Mouse (Mus musculus): ENCODE measurements around the gene Zfp595. TPM values are rescaled to one million over a fixed set of nuclear protein-coding genes. Genes with fewer than 3 reads are reported as not detected.
A peak's percentile ranks its signal among the peaks of the same experiment; 100 is the strongest.
"Not testable (repeated sequence)": the region's sequence is repeated elsewhere in the genome, so short reads cannot be mapped to it uniquely, and the experiment has no call there.

Zfp595 gene
- total RNA-seq (2021) (1 to 10 TPM; 3.8 to 5.7 TPM), polyA plus RNA-seq (2012; rRNA removed) (0.10 and 0.12 TPM in 2 replicates)
- long read RNA-seq, partial matches to known transcripts, result 1 of 1 reads
- long read RNA-seq, other reads (novel, unspliced or antisense), result 0 of 1 reads

- peak; percentile 90 for DNase-seq
These were observed at the start of gene Zfp595 for GRCm38 (mm10) chr13:67332019-67332724. Zfp595 (minus strand) TSS chr13:67332570.

- not testable (repeated sequence) for DNase-seq
These were observed 43.9 kb upstream of the Zfp595 start for GRCm38 (mm10) chr13:67376255-67376654.

- peak; percentile 84 for DNase-seq
These were observed 42.9 kb upstream of the Zfp595 start, which contains the start of the genes Gm28041 and Zfp456 for GRCm38 (mm10) chr13:67375050-67375911. Gm28041 (minus strand) TSS chr13:67375733. Zfp456 (minus strand) TSS chr13:67375810.

DNA sequence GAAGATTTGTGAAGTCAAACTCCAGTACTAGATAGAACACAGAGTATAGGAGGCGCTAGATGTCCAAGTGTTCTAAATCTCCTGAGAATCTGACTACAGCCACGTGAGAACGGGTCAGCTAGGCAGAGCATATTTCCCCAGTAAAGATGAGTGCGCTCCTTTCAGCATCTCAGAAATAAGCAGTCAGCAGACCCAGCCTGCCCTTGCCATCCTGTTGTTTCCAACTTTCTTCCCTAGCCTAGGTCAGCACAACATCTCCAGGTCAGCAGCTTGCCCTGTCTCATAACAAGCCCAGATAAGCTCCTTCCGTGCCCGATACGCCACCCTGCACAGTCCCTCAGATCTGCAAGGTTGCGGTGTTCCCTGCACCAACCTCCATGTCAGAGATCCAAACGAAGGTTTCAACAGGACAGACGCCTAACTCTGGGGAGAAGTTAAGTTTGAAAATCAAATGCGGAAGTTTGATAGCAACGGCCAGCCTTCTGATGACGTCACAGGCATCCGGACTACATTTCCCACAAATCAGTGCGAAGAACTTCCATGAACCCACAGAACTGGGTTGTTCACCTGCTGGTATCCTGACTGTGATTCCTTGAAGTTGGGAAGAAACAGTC is 27.9 kb upstream of the Zfp595 start, which contains the start of the genes Gm28044 and Zfp953:
Gene Gm28044 (minus strand): TSS at position 406 of the 614 bp plus-strand sequence.
Gene Zfp953 (minus strand): TSS at position 475 of the 614 bp plus-strand sequence.
- DNase-seq, result peak; percentile 92

GRCm38 (mm10) chr13:67351854-67352253 is 19.5 kb upstream of the Zfp595 start:
- DNase-seq, result no peak

DNA sequence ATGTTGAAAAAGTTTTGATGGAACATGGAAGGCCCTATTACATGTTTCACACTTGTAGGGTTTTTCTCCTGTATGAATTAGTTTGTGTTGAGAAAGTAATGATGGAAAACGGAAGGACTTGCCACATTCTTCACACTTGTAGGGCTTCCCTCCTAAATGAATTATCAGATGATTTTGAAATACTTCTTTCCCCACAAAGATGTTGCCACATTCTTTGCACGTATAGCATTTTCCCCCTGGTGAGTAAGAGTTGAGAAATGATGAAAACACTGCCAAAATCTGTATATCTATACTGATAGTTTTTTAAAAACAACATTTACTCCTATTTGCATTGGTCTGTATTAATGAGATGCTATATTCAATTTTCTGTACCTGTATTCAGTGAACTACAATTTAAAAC is 11.1 kb upstream of the Zfp595 start:
- DNase-seq, result no peak

- DNase-seq, result no peak
These were observed 507 bp upstream of the Zfp595 start for GRCm38 (mm10) chr13:67332877-67333276.

GRCm38 (mm10) chr13:67306718-67307117 is 25.7 kb downstream of the Zfp595 start:
- no peak for DNase-seq

DNA sequence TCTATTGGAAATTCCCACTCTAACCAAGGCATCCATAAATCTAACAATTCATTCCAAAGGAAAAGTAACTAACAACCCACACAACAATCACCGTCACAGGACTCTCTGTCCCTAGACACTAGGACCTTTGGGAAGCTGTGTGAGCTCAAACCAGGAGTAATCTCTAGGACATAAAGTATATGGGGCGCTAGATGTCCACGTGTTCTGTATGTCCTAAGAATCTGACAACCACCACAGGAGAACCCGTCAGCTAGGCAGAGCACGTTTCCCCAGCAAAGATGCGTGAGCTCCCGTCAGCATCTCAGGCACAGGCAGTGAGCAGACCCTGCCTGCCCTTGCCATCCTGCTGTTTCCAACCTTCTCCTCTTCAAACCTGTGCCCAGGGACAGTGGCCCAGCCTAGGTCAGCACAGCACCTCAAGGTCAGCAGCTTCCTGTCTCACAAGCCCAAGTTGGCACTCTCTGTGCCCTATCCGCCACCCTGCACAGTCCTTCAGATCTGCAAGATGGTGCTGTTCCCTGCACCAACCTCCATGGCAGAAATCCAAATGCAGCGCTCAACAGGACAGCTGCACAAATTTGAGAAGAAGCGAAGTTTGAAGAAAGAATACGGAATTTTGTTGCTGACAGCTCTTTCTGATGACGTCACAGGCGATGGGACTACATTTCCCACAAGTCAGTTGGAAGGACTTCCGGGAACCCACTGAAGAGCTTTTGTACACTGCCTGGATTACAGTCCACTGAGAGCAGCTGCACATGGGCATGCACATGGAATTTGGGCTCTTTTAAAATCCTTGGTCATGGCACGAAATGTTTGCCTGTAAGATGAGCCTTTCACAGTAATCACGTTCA is 26.3 kb downstream of the Zfp595 start, which contains the start of gene Zfp457:
Gene Zfp457 (minus strand): TSS at position 664 of the 851 bp plus-strand sequence.
- DNase-seq, result peak; percentile 89

DNA sequence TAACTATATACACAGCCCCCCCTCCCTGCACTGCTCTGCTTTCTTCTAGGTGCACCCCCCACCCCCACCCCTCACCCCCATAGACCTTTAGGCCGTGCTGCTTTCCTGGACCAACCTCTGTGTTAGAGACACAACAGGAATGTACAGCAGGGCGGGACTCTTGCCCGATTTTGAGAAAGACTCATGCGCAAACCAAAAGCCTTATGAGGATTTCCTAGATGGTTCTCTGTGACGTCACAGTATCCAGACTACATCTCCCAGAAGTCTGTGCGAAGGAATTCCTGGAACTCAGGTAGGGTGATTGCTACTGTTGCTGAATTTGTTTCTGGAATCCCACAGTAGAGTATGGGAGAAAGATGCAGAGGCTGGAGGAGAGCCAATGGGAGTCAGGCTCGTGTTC is 54.1 kb downstream of the Zfp595 start, which contains the start of gene Zfp458:
Gene Zfp458 (minus strand): TSS at position 153 of the 400 bp plus-strand sequence.
- DNase-seq, result no peak

DNA sequence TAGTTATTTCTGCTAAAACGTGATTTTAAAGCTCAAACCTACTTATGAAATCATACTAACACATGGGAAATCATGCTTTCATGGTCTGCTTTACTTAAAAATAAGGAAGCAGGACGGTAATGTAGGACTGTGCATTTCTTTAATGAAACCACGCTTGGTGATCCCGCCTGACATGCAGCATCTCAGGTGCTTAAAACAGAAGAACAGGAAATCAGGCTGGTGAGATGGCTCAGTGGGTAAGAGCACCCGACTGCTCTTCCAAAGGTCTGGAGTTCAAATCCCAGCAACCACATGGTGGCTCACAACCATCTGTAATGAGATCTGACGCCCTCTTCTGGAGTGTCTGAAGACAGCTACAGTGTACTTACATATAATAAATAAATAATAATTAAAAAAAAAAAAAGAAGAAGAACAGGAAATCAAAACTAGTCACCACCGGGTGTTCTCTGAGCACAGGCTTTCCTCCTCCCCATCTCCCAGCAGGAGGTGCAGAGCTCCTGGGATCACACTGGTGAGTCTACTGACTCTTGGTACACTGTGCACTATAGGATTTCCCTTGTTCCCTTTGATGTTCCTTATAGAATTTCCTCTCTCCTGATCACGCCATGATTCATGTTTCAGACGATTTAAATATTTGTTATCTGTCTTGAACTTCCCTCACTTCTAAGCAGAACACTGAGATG is 62.8 kb downstream of the Zfp595 start:
- DNase-seq, result not testable (repeated sequence)

GRCm38 (mm10) chr13:67268568-67269369 is 63.6 kb downstream of the Zfp595 start:
- DNase-seq, result peak; percentile 87

Other genes with a start within 250 kb of the Zfp595 start
- gene Zfp708, start 234.6 kb downstream of the Zfp595 start, total RNA-seq (2021), result under 1 TPM; 0.29 to 0.79 TPM
- gene Zfp708, start 234.6 kb downstream of the Zfp595 start, polyA plus RNA-seq (2012; rRNA removed), result not detected in 2 replicates
- 1 to 10 TPM; 6.2 to 7.2 TPM for gene Gm28557, start 224.0 kb downstream of the Zfp595 start, total RNA-seq (2021)
- gene Gm28557, start 224.0 kb downstream of the Zfp595 start, polyA plus RNA-seq (2012; rRNA removed), result 0.67 and 0.73 TPM in 2 replicates
- 1 to 10 TPM in 1 of 2 experiments, under 1 TPM in 1; 0.52 to 2.0 TPM for gene Rslcan18, start 216.3 kb downstream of the Zfp595 start, total RNA-seq (2021)
- 0.04 and 0.06 TPM in 2 replicates for gene Rslcan18, start 216.3 kb downstream of the Zfp595 start, polyA plus RNA-seq (2012; rRNA removed)
- gene Zfp759, start 210.9 kb downstream of the Zfp595 start, total RNA-seq (2021), result 1 to 10 TPM; 4.1 to 4.7 TPM
- gene Zfp759, start 210.9 kb downstream of the Zfp595 start, polyA plus RNA-seq (2012; rRNA removed), result 0.03 TPM in 1 of 2 replicates, not detected in the other
- 1 to 10 TPM; 5.6 to 6.0 TPM for gene Rsl1, start 159.4 kb downstream of the Zfp595 start, total RNA-seq (2021)
- 0.36 and 0.73 TPM in 2 replicates for gene Rsl1, start 159.4 kb downstream of the Zfp595 start, polyA plus RNA-seq (2012; rRNA removed)
- 1 to 10 TPM; 1.9 to 2.4 TPM for gene Zfp455, start 138.1 kb downstream of the Zfp595 start, total RNA-seq (2021)
- not detected in 2 replicates for gene Zfp455, start 138.1 kb downstream of the Zfp595 start, polyA plus RNA-seq (2012; rRNA removed)
- gene Zfp458, start 54.1 kb downstream of the Zfp595 start, total RNA-seq (2021), result 1 to 10 TPM; 3.4 to 3.6 TPM
- 0.09 and 0.13 TPM in 2 replicates for gene Zfp458, start 54.1 kb downstream of the Zfp595 start, polyA plus RNA-seq (2012; rRNA removed)
- gene Zfp457, start 26.1 kb downstream of the Zfp595 start, total RNA-seq (2021), result 1 to 10 TPM; 3.3 to 4.6 TPM
- 0.15 and 0.73 TPM in 2 replicates for gene Zfp457, start 26.1 kb downstream of the Zfp595 start, polyA plus RNA-seq (2012; rRNA removed)
- 1 to 10 TPM; 1.2 to 1.8 TPM for gene Gm28044, start 28.0 kb upstream of the Zfp595 start, total RNA-seq (2021)
- gene Gm28044, start 28.0 kb upstream of the Zfp595 start, polyA plus RNA-seq (2012; rRNA removed), result not detected in 2 replicates
- 1 to 10 TPM; 2.6 to 2.8 TPM for gene Zfp953, start 28.0 kb upstream of the Zfp595 start, total RNA-seq (2021)
- 0.04 and 0.06 TPM in 2 replicates for gene Zfp953, start 28.0 kb upstream of the Zfp595 start, polyA plus RNA-seq (2012; rRNA removed)
- 1 to 10 TPM; 1.1 TPM for gene Gm28041, start 43.2 kb upstream of the Zfp595 start, total RNA-seq (2021)
- gene Gm28041, start 43.2 kb upstream of the Zfp595 start, polyA plus RNA-seq (2012; rRNA removed), result not detected in 2 replicates
- 1 to 10 TPM in 1 of 2 experiments, under 1 TPM in 1; 0.98 to 1.4 TPM for gene Zfp456, start 43.2 kb upstream of the Zfp595 start, total RNA-seq (2021)
- not detected in 2 replicates for gene Zfp456, start 43.2 kb upstream of the Zfp595 start, polyA plus RNA-seq (2012; rRNA removed)
- 1 to 10 TPM; 3.5 to 4.7 TPM for gene Zfp429, start 67.2 kb upstream of the Zfp595 start, total RNA-seq (2021)
- 1.4 TPM in 1 of 2 replicates, not detected in the other for gene Zfp429, start 67.2 kb upstream of the Zfp595 start, polyA plus RNA-seq (2012; rRNA removed)
- 1 to 10 TPM in 1 of 2 experiments, under 1 TPM in 1; 0.29 to 3.9 TPM for gene Zfp459, start 88.8 kb upstream of the Zfp595 start, total RNA-seq (2021)
- gene Zfp459, start 88.8 kb upstream of the Zfp595 start, polyA plus RNA-seq (2012; rRNA removed), result 0.02 TPM in 1 of 2 replicates, not detected in the other
- 10 to 100 TPM; 16.5 to 20.0 TPM for gene Zfp874a, start 119.1 kb upstream of the Zfp595 start, total RNA-seq (2021)
- gene Zfp874a, start 119.1 kb upstream of the Zfp595 start, polyA plus RNA-seq (2012; rRNA removed), result 0.44 and 0.46 TPM in 2 replicates
- 10 to 100 TPM; 16.1 to 17.3 TPM for gene Zfp874b, start 151.7 kb upstream of the Zfp595 start, total RNA-seq (2021)
- gene Zfp874b, start 151.7 kb upstream of the Zfp595 start, polyA plus RNA-seq (2012; rRNA removed), result 0.28 and 0.95 TPM in 2 replicates
- 1 to 10 TPM; 7.5 to 7.6 TPM for gene Zfp58, start 168.0 kb upstream of the Zfp595 start, total RNA-seq (2021)
- 0.17 and 0.20 TPM in 2 replicates for gene Zfp58, start 168.0 kb upstream of the Zfp595 start, polyA plus RNA-seq (2012; rRNA removed)
- not detected for gene Gm26965, start 193.6 kb upstream of the Zfp595 start, total RNA-seq (2021)
- not detected in 2 replicates for gene Gm26965, start 193.6 kb upstream of the Zfp595 start, polyA plus RNA-seq (2012; rRNA removed)
- gene Zfp87, start 193.6 kb upstream of the Zfp595 start, total RNA-seq (2021), result 10 to 100 TPM; 23.1 to 24.2 TPM
- 3.0 and 4.2 TPM in 2 replicates for gene Zfp87, start 193.6 kb upstream of the Zfp595 start, polyA plus RNA-seq (2012; rRNA removed)
- gene Zfp748, start 221.3 kb upstream of the Zfp595 start, total RNA-seq (2021), result 1 to 10 TPM; 9.0 to 9.3 TPM
- 0.66 and 0.75 TPM in 2 replicates for gene Zfp748, start 221.3 kb upstream of the Zfp595 start, polyA plus RNA-seq (2012; rRNA removed)